Mouse (Mus musculus): ENCODE measurements around the gene Tpcn1.

Gene Tpcn1

GRCm38 (mm10) chr5:120594485-120594884, 6.0 kb upstream of the Tpcn1 start:
- no peak for TF ChIP-seq GATA4 (IDR thresholded peaks at IDR 0.05; ENCODE audit: insufficient replicate concordance, low read length)

- no peak for TF ChIP-seq GATA4 (IDR thresholded peaks at IDR 0.05; ENCODE audit: insufficient replicate concordance, low read length)
Measured at GRCm38 (mm10) chr5:120592141-120592540, 3.7 kb upstream of the Tpcn1 start.

- no peak for TF ChIP-seq GATA4 (IDR thresholded peaks at IDR 0.05; ENCODE audit: insufficient replicate concordance, low read length)
Measured at GRCm38 (mm10) chr5:120590356-120591010, 2.0 kb upstream of the Tpcn1 start.

- no peak for TF ChIP-seq GATA4 (IDR thresholded peaks at IDR 0.05; ENCODE audit: insufficient replicate concordance, low read length)
Measured at GRCm38 (mm10) chr5:120587940-120588568, 419 bp downstream of the Tpcn1 start.

- no peak for TF ChIP-seq GATA4 (IDR thresholded peaks at IDR 0.05; ENCODE audit: insufficient replicate concordance, low read length)
Measured at GRCm38 (mm10) chr5:120587616-120587926, 902 bp downstream of the Tpcn1 start.

GRCm38 (mm10) chr5:120586741-120587615, 1.5 kb downstream of the Tpcn1 start:
- peak; percentile 18; the same call in 1 of the 2 replicates for TF ChIP-seq GATA4 (IDR thresholded peaks at IDR 0.05; ENCODE audit: insufficient replicate concordance, low read length)

GRCm38 (mm10) chr5:120584968-120585367, 3.5 kb downstream of the Tpcn1 start:
- no peak for TF ChIP-seq GATA4 (IDR thresholded peaks at IDR 0.05; ENCODE audit: insufficient replicate concordance, low read length)

GRCm38 (mm10) chr5:120583511-120583910, 5.0 kb downstream of the Tpcn1 start:
- TF ChIP-seq GATA4 (IDR thresholded peaks at IDR 0.05; ENCODE audit: insufficient replicate concordance, low read length), result no peak

- no peak for TF ChIP-seq GATA4 (IDR thresholded peaks at IDR 0.05; ENCODE audit: insufficient replicate concordance, low read length)
Measured at GRCm38 (mm10) chr5:120582002-120582401, 6.5 kb downstream of the Tpcn1 start.

GRCm38 (mm10) chr5:120579898-120580626, 8.4 kb downstream of the Tpcn1 start:
- no peak for TF ChIP-seq GATA4 (IDR thresholded peaks at IDR 0.05; ENCODE audit: insufficient replicate concordance, low read length)

GRCm38 (mm10) chr5:120579211-120579897, 9.1 kb downstream of the Tpcn1 start:
- no peak for TF ChIP-seq GATA4 (IDR thresholded peaks at IDR 0.05; ENCODE audit: insufficient replicate concordance, low read length)

- TF ChIP-seq GATA4 (IDR thresholded peaks at IDR 0.05; ENCODE audit: insufficient replicate concordance, low read length), result no peak
Measured at GRCm38 (mm10) chr5:120578504-120579081, 9.9 kb downstream of the Tpcn1 start.

- no peak for TF ChIP-seq GATA4 (IDR thresholded peaks at IDR 0.05; ENCODE audit: insufficient replicate concordance, low read length)
Measured at GRCm38 (mm10) chr5:120577935-120578441, 10.5 kb downstream of the Tpcn1 start.

- TF ChIP-seq GATA4 (IDR thresholded peaks at IDR 0.05; ENCODE audit: insufficient replicate concordance, low read length), result no peak
Measured at GRCm38 (mm10) chr5:120576781-120577301, 11.6 kb downstream of the Tpcn1 start.

Data from liver, adult (tissue).